Mouse (Mus musculus) spleen, adult 18-20 months (tissue): ENCODE results near the gene Gabbr2.

ENCODE experiments used
- DNase-seq, 2 experiments: peaks; one replicate each; pipeline ENCODE4 v3.0.0; 2022; ENCODE audit warnings: mixed read lengths in 2 of 2

Gene Gabbr2

GRCm38 (mm10) chr4:46860586-46860985 is 131.1 kb downstream of the Gabbr2 start:
- no peak for DNase-seq

DNA sequence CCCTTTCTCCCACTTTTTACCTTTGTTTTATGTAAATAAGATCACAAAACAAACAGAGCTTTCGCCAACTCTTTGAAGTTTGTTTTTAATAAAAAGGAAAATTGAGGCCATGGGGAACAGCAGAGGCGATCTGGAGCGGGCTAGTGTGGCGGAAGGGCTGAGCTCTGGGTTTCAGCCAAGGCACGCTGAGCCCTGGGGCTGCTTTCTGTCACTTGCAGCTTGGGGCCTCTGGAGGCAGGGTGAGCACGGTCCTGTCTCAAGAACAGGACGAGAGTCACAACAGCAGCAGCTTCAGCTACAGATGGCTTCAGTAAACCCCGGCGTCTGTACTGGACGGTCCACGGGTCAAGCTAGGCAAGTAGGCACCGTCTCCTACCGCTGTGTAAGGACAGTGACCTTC is 132.8 kb downstream of the Gabbr2 start:
- DNase-seq: no peak

DNA sequence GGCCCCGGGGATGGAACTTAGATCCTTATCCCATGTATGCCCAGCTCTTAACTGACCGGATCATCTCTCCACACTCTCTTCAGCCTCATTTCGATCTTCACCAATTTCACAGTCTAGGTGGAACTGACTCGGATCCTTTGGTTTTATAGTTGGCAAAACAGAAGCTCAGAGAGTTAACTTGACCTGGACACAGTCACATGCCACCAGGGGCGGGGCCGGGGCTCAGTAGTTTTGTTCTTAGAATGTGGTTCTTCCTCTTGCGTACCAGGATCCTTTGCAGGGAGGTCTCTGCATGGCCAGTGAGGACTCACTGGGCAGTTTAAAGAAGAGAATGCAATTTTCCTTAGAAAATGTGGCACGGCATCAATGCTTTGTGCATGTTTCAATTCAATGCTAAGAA is 135.5 kb downstream of the Gabbr2 start:
- DNase-seq: no peak

DNA sequence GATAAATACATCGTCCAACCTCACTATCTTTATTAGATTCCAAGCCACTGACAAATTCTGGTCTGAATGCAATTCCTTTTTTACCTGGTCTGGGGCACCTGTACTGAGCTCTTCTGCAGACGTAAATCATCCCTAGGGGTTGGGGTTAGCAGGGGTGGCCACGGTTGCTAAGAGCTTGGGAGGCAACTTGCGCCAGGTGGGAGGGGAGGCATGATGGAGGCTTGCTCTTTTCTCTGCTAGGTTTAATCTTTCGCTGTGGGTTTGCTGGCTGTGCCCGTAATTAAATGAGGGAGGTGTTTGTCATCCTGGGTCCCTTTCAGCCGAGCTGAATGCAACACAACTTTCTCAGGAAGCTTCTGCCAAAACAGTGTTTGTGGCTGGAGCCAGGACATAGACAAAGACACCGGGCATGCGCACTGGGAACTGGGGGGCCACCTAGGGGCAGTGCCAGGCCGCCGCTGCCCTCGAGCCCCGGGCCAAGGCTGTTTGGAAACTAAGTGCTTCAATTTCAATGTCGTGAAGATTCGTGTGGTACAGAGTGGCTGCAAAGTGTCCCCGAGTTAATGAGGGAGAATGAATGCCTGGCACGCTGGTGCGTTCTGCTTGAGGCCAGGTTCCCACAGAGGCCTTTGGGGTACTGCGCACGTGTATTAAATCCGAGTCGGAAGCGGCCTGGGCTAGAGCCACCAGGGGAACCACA is 136.8 kb downstream of the Gabbr2 start:
- no peak for DNase-seq

DNA sequence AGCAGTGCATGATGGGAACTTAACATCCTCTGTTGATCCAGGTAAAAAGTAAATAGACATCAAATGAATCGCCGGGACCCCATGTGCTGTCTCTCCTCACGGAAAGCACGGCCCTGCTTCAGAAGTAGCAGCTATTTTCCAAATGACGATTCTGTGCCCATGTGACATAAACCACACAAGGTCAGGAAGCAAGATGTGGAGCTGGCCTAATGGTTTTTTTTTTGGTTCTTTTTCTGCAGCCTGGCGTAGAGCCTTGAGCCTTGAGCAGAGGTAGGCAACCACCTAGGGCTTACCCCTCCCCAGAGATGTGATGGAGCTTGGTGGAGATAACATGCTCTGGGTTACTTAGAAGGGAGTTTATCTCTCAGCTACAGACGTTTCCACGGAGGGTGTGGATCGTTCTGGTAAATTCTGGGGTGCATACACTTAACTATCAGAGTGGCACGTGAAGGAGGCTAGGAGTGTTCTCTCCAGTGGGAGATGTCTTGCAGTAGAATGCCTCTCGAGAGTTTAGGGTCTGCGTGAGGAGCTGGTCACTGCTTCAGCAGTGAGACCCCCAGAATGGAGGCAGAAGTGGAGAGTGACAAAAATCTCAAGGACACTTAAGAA is 137.7 kb downstream of the Gabbr2 start:
- no peak for DNase-seq

DNA sequence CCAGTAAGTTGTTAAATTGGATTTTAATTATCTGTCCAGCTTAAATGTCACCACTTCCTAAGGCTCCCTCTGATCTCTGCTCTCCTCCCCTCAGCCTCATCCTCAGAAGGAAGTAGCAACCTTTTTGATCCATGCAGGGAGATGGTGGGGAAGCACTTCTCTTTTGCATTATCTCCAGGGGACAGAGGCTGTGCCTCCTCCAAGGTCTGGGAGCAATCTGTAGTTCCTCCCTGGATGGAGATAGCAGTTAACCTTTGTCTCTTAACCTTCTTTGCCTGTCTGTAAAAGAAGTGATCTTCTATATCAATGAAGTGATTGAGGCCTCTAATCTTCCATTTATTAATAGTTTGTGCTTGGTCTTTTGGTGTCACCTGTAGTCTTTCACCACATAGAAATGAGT is 143.9 kb downstream of the Gabbr2 start:
- DNase-seq: no peak

DNA sequence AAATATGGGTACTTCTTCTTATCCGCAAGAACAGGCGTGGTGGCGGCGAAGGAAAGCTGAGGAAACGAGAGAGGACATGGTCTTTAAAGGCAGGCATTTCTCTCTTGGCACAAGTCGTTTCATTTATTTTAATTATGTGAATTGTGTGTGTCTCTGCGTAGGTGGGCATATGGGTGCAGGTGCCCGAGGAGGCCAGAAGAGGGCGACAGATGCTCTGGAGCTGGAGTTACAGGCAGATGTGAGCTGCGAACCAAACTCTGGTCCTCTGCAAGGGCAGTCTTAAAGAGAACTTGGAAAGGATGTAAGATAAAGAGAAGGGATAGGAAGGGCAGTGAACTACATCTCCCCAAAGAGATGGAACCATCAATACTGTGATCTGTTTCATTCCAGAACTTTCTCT is 145.3 kb downstream of the Gabbr2 start:
- no peak for DNase-seq

DNA sequence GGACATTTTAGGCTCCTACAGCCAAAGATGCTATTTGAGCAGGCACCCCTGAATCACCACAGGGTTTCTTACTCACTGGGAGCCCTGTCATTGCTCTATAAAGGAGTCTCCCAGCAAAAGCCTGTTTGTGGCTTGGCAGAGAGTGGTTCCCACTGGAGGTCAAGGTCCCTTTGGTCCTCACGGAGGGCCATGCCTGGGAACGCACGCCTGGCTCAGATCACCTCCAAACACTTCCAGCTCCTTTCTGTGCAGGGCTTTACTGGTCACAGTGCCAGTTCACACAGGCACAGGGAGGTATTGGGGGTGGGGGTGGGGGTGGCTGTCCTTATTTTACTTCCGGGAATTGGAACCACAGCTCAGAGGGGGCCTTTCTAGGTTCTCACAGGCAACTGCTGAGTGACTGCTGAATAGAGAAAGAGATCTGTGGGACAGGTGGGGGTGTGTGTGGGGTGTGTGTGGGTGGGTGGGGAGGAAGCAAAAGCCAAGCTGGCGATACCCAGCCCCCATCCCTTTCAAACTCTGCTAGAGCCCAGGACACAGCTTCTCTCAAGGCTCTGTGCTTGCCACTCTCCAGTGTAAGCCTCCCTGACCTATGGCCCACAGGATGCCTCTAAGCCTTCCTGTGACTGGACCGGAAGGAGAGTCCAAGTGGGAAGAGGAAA is 146.6 kb downstream of the Gabbr2 start:
- no peak for DNase-seq

DNA sequence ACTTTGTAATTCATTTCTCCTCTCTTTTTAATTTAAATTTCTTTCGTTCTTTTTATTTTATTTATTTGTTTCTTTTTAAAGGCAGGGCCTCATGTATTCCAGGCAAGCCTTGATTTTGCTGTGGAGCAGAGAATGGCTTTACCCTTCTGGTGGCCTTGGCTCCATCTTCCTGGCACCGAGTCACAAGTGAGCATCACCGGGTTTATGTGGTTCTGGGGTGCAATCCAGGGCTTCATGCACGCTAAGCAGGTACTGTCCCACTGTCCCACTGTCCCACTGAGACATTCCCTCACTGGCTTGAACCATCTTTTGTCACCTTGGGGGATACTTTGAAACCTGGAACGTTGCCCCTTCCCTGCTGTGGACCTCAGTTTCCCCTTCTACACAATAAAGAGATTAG is 147.1 kb downstream of the Gabbr2 start:
- no peak for DNase-seq

DNA sequence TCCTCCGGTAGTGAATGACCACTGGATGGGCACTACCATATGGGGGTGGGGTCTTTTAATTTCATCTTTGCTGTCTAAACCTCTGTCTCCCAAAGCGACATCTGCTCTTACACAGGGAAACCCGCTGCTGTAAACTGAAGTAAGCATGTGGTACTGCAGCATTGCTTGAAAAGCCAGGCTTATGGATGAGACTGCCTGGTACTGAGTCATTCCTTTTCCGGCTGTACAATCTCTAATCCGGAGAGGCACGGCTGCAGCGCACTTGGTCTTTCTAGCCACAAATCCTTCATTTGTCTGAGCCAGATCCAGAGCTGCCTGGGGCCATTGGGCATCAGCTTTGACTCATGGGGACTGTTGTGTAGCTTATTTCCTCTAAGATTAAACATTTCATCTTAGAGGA is 149.1 kb downstream of the Gabbr2 start:
- DNase-seq: no peak

DNA sequence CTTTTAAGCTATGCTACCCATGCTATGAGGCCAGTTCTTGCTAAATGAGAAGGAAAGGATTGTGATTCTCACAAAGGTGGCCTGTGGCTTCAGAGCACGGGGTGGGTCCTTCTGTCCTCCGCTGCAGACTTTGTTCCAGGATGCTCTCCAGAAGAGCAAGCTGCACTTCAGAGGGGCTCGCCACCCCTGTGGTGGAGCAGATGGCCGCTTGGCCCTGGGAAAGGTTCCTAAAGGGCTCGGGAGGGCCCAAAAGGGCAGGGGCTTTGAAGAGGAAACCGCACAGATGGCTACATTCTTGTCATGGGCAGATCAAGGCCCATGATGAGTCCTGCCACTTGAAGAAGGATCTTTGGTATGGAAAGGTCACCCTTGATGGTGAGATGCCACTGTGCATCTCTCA is 151.5 kb downstream of the Gabbr2 start:
- no peak for DNase-seq

GRCm38 (mm10) chr4:46837362-46837761 is 154.3 kb downstream of the Gabbr2 start:
- DNase-seq: no peak

DNA sequence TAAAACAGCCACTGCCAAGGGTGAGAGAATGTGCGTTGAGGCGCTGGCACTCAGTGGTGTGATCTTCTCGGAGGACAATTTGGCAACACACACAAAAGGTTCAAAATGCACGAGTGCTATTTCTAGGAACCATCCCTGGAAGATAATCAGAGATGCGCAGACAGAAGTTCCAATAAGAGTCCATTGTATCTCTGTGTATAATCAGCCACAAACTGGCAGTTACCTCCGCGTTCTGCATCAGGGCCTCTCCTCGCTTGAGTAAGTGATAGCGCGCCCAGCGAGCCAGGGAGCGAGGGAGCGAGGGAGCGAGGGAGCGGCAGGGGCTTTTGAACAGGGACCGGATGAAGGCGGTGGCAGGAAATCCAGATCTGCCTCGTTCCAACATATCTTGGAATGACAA is 155.6 kb downstream of the Gabbr2 start:
- no peak for DNase-seq

GRCm38 (mm10) chr4:46835064-46835463 is 156.6 kb downstream of the Gabbr2 start:
- DNase-seq: no peak

DNA sequence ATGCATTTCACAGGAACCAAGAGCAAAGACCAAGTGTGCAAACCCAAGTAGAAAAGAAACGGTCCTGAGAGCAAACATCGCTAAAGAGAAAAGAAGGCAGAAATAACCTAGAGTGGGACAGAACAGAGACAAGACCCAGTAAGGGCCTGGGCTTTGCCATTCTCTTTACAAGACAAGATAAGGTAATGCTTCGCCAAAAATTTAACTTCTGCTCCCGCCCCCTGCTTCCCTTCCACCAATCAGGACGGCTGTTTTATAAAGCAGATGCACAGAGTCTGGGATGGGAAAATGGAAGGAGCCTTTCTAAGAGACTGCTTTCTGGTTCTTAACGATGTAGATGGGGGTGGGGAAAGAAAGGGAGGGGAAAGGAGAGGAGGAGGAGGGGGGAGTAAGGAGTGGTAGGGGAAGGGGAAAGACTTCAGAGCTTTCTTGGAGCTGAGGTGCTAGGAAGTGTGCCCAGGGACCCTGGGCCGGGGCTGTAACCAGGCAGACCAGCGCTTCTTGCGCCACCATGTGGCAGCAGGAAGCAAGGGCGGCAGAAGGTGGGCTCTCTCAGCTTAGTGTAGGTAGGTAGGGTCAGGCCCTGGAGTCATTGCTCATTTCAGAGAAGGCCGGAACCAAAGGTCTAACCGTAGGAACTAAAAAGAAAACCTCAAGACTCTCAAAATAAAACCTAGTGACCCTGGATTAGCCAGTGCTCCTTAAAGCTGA is 158.7 kb downstream of the Gabbr2 start:
- peak in 1 of 2 experiments; percentile 8 for DNase-seq

DNA sequence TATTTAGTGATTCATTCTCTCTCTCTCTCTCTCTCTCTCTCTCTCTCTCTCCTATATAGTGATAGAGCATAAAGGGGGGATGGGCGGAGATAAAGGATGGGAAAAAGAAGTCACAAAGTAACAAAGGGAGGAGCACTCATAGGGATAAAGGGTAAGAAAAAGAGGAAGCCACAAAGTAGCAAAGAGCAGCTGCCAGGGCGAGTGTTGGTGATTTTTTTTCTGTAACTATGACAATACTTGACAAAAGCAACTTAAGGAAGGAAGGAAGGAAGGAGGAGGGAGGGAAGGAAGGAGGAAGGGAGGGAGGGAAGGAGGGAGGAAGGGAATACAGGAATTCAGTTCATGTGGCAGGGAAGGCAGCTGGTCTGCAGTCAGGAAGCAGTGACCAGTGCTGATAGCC is 162.0 kb downstream of the Gabbr2 start:
- no peak for DNase-seq

DNA sequence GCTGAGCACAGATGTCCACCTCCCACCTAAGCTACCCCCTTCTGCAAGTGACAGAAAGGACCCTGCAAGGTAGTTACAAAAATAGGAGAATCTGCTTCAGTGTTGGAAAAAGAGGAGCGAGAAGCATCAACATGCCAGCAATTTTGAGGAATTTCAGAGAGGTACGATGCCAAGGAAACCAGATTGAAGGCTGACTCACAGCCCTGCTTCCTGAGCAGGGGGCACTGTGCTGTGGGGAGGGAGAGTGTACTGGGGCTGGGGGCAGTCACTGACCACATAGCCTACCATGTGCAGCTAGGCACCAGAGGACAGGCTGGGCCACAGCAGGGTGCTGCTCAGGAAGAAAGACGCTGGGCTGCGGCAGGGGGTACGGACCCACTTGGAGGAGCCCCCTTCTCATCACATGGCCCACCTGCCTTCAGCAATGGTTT is 163.5 kb downstream of the Gabbr2 start:
- no peak for DNase-seq

DNA sequence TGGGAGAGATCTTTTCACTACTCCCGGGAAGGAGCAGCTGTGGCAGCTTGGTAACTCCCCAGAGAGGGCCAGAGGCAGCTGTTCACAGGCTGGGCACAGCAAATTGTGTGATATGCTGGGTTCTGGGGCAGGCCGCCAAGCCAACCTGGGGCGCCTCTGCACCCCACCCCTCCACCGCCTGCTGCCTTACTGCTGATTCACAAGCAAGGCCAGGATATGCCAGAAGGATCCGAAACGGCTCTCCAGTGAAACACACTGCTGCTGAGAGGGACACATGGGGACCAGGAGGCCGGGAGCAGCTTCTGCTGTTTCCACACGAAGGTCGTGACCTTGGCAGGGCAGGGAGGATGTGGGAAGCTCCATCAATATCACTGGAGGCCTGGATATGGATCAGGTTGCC is 164.2 kb downstream of the Gabbr2 start:
- DNase-seq: no peak

DNA sequence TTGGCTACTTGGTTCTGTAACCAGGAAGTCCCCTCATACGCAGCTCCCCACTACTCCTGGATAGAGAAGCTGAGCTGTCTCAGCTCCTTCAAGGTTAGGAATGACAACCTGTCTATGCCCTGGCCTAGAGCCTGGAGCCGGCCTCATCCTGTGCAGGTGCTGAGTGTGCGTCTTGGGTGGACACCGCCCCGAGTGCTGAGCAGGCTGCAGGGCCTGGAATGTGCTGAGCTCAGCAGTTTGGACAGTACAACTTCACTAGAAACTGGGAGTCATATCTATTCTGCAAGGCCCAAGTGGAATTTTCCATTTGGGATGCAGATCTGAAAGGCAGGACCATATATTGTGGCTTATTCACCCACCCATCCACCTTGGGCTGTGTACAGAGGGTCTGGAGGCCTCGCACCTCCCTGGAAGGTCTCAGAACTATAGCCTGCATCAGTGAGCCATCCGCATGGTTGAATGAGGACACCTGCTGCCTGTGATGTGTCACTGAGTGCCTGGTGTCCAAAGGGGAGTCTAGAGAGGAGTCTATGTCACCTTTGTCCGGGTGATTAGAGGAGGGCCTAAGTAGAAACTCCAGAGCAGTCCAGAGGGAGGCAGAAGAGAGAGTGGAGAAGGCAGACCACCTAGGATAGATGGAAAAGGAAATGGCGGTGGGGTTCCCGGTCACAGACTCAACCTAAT is 165.7 kb downstream of the Gabbr2 start:
- DNase-seq: no peak

DNA sequence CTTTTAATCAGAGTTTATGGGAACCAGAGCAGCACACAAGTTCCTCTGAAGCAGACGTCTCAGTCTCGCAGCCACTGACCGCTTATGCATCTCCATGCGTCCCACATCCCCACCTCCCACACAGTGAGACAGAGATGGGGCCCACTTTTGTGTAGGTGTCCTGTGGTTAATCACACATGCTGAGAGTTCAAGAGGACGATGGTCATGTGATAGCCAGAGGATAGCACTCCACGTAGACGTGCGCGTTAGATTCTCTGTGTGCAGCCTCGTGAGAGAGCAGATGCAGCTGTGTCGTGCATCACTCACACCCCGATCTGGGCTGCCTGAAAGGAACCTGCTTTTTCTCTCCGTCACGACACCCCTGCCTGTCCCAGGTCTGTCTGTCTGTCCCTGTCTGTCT is 167.9 kb downstream of the Gabbr2 start:
- DNase-seq: no peak

DNA sequence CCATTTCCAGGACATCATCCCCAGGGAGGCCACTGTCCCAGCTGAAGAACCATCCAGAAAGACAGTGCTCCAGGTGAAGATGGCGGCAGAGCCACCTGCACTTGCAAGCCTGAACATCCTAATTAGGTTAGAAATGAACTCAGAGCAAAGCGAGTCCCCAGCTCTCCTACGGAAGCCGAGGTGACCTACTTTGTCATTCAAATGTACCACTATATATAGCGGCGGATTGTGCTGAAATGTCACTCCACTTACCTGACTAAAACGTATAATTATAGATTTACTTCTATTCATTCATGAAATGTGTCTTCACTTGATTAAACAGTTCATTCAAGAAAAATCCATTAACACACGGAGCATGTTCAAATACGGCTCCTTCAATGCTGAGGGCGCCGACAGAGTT is 170.0 kb downstream of the Gabbr2 start:
- DNase-seq: no peak

DNA sequence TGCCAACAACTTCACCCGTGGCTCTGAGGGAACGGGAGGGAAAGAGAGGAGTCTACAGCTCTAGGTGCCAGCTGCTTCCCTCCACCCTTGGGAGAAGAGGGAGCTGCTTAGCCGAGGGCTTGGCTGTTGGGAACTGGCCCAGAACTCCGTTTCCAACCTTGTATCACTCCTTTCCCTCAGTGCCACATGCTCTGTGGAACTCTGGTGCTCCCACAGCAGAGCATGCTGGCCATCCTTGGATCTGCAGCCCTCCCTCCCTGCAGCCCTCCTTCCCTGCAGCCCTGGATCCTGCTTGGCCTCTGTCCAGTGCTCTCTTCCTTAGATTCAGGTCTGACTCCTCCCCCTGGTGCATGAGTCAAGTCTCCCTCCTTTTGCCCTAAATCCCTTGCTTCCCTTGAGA is 176.7 kb downstream of the Gabbr2 start:
- DNase-seq: no peak

DNA sequence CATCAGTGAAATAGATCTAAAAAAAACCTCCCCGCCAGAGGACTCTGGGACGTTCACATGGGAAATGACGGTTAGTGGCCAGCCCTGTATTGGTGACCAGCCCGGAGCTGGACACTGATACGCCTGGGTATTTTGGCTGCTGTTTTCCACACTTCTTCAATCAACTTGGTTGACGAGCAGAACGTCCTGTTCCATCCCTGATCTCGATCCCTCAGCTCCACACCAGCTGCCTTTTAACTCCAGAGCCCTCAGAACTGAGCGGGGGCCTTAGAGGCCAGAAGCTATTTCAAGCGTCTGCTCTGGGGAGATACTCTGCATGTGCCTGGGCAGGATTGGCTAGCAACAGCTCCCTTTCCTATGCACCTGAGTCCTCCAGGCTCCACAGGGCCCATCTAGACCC is 177.4 kb downstream of the Gabbr2 start:
- no peak for DNase-seq
